Mouse (Mus musculus) C2C12 (cell line): ENCODE data around the gene Otud1. TPM values are rescaled to one million over a fixed set of nuclear protein-coding genes. Genes with fewer than 3 reads are reported as not detected.

Source experiments
- H3K27me3 ChIP-seq: one replicate; pipeline ENCODE4 v1.6.1; 2011; ENCODE audit not compliant: control insufficient read depth, insufficient read depth, insufficient read length
- H3K36me3 ChIP-seq: one replicate; pipeline ENCODE4 v1.6.1; 2011; ENCODE audit not compliant: control insufficient read depth, insufficient read depth
- H3K4me3 ChIP-seq: one replicate; pipeline ENCODE4 v1.5.1; 2011; ENCODE audit warnings: mild to moderate bottlenecking, control low read depth; ENCODE audit not compliant: poor library complexity, insufficient read depth, severe bottlenecking
- H3K79me2 ChIP-seq: one replicate; pipeline ENCODE4 v1.6.1; 2011; ENCODE audit not compliant: control insufficient read depth, insufficient read depth
- H3K79me3 ChIP-seq: one replicate; pipeline ENCODE4 v1.6.1; 2011; ENCODE audit warnings: low read depth, control low read depth
- H3ac ChIP-seq: one replicate; pipeline ENCODE3; 2011; ENCODE audit warnings: low read depth; ENCODE audit not compliant: control insufficient read depth, insufficient read length
- CEBPB ChIP-seq: IDR thresholded peaks from one replicate; pipeline ENCODE4 v1.6.1; 2011; ENCODE audit warnings: low read depth, mild to moderate bottlenecking, control low read depth, moderate library complexity
- CTCF ChIP-seq: IDR thresholded peaks from one replicate; pipeline ENCODE4 v1.5.1; 2011; ENCODE audit not compliant: control insufficient read depth, insufficient read depth, insufficient read length
- FOSL1 ChIP-seq: IDR thresholded peaks from one replicate; pipeline ENCODE4 v1.8.0; 2011; ENCODE audit warnings: mild to moderate bottlenecking, low read length; ENCODE audit not compliant: poor library complexity, insufficient read depth, severe bottlenecking
- MAX ChIP-seq: IDR thresholded peaks from one replicate; pipeline ENCODE4 v1.6.1; 2011; ENCODE audit warnings: mild to moderate bottlenecking, control low read depth
- MYOD1 ChIP-seq: IDR thresholded peaks from one replicate; pipeline ENCODE4 v1.6.1; 2011; ENCODE audit warnings: low read depth; ENCODE audit not compliant: control insufficient read depth, insufficient read length
- MYOG ChIP-seq: IDR thresholded peaks from one replicate; pipeline ENCODE4 v1.6.1; 2011; ENCODE audit not compliant: control insufficient read depth, insufficient read length; ENCODE audit errors: extremely low read depth
- USF1 ChIP-seq: IDR thresholded peaks from one replicate; pipeline ENCODE4 v1.6.1; 2011; ENCODE audit warnings: low read depth, mild to moderate bottlenecking, control low read depth, moderate library complexity
- polyA plus RNA-seq: library from polyadenylated mRNA; unstranded; fragments of >200 nt; fragmentation: generic; extraction: Trizol; gene quantifications from one replicate; pipeline ENCODE4 v1.2.1, GENCODE M21; 2012; ENCODE audit warnings: missing spikeins

The Otud1 gene
- polyA plus RNA-seq, 1 experiment: 1.6 TPM

DNA sequence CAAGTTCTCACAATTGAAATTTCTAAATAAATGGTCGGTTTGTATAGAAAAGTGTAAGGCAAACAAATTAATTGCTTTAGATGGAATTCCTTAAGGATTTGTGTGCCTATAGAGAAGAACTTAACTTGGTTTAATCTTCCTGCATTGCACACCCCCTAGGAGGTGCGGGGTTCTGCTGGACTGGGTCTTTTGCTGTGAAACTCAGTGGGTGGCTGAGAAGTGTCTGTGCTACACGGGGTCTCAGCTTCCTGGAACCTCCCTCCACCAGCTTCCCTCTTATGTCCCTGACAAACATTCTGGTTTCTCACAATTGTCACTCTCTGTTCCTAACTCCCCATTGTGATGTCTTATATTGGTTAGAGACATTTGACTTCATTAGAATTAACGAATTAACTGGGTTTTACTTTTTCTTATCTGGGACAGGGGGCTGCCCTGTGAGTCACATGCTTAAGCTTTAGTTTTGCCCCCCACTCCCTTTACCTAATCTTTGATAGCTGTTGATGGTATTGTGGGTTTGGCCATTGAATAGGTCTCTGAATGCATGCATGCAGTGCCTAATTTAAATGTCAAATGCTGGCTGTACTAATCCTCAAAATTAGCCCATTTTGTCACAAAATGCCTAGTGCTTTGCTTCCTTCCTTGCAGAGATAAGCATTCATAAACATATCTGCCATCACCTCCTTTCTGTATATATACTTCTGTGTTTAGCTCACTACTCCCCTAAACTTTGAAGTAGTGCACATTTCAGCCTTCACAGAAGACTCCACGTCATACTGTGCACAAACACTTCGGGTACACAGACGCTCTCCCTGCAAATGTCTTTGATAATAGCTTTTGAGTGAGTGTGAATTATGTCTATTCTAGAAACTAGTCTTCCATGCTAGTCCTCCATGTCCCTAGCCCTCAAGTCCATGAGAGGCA, 7.3 kb downstream of the Otud1 start:
- TF ChIP-seq MAX (no peak), CEBPB (no peak), CTCF (no peak), FOSL1 (no peak), MYOG (no peak), MYOD1 (no peak), USF1 (no peak)
- Histone ChIP-seq H3K4me3 (no peak overlapping the region), H3K79me3 (peaks cover 1% of the 10 kb centered on the region), H3K36me3 (no peaks in the 10 kb centered on the region), H3ac (no peak overlapping the region), H3K79me2 (peaks cover 12% of the 10 kb centered on the region), H3K27me3 (no peaks in the 10 kb centered on the region)

DNA sequence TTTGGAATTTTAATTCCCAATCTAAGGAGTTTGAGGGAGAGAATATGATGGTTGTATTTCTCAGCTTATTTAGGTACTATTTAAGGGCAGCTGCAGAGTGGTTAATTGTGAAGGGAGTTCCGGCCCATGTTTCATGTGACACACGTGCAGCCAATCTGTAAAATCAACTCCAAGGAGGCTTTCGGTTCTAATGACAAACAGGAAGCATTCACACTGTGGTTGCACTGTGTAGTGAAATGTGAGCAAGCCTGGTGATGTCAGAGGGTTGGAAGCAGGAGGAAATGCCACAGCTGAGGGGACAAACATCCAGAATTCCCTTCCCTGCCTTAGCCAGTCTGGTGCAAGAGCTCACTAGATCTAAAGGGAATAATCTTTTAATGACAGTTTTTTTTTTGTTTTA, 8.3 kb downstream of the Otud1 start:
- Histone ChIP-seq H3K36me3 (no peaks in the 10 kb centered on the region), H3K27me3 (no peaks in the 10 kb centered on the region), H3K79me2 (peaks cover 2% of the 10 kb centered on the region), H3ac (no peak overlapping the region), H3K4me3 (no peak overlapping the region), H3K79me3 (no peaks in the 10 kb centered on the region)
- TF ChIP-seq FOSL1 (no peak), USF1 (peak; percentile 47), CEBPB (peak; percentile 24), CTCF (no peak), MYOG (no peak), MAX (peak; percentile 62), MYOD1 (no peak)

DNA sequence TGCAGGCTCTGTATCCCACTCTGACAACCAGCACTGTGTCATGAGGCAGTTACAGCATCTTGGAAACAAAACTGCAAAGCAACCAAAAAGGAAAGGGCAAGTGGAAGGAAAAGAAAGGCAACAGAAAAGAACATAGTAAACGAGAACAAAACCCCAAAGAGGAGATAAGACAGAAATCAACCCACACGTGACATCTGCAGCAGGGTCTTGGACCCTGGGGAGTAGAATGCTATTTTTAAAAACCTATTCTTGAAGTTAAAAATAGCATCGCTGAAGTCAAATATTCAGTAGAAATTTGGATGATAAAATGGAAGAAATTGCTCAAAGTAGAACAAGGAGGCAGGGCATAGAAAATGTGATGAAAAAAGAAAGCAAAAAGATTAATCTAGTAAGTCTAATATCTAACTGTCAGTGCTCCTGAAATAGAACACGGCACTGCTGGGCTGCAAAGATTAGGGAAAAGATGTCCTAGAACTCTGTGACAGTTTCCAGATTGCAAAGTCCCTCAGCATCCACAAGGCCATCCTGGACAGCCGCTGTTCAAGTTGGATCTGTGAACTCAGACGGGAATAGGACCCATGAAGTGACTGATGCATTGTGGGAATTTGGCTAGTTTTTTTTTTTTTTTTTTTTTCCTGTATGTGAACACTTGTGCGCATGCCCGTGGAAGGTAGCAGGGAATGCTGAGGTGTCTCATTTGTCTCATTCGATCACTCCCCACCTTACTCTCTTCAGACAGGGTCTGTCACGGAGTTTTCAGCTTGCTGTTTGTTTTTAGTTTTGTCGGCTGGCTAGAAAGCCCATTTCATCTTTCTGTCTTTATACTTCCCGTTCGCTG, 13.5 kb downstream of the Otud1 start:
- TF ChIP-seq FOSL1 (no peak), MYOG (no peak)
- Histone ChIP-seq H3K27me3 (no peaks in the 10 kb centered on the region), H3K36me3 (no peaks in the 10 kb centered on the region), H3ac (no peak overlapping the region), H3K4me3 (no peak overlapping the region), H3K79me3 (no peaks in the 10 kb centered on the region), H3K79me2 (no peaks in the 10 kb centered on the region)

DNA sequence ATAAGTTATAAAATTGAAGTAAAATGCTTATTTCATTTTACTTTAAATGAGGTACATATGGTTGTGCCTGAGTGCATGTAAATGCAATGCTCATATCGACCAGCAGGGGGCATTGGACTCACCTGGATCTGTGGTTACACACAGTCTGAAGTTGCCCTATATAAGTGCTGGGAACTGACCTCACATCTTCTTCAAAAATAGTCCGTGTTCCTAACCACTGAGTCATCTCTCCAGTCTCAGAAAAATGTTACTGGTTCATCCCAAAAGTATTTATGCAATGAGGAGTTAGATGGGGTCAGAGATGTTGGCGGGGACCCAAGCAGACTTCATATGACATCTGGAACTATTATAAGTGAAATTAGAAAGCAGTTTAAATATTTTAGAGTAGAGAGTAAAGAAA, 25.4 kb downstream of the Otud1 start:
- TF ChIP-seq CTCF (peak; percentile 7), CEBPB (no peak), USF1 (no peak), MAX (no peak), FOSL1 (peak; percentile 22), MYOD1 (no peak), MYOG (no peak)
- no peak overlapping the region for H3K4me3 ChIP-seq

DNA sequence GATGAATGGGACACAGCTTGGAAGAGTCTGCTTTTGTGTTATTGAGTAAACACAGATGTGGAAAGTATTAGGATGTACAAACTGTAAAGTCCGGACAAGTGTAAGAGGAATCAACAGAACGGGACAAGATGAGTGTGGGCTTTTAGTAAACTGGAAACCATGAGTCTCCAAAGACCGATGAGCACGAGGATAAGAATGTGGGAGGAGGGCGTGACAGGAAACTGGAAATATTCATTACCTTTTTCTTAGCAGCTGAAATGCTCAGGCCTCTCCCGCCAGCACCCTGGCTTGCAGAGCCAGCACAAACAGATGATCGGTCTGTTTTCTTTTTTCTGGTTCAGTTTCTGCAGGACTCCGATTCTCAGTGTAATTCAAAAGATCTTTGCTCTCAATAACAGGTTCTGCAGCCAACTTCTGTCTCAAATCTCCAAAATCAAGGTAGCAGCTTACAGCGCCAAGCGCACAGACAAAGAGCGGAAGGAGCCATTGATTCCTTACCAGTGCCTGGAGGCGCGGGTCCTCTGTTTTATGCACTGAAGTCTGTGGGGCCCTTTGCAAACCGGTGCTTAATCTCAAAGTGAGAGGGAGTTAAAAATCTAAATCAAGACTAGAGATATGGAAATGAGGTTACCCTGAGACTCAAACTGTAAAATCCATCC, 28.1 kb downstream of the Otud1 start:
- Histone ChIP-seq H3K36me3 (no peaks in the 10 kb centered on the region), H3K4me3 (no peak overlapping the region), H3K79me3 (no peaks in the 10 kb centered on the region), H3ac (no peak overlapping the region), H3K27me3 (no peaks in the 10 kb centered on the region), H3K79me2 (no peaks in the 10 kb centered on the region)
- TF ChIP-seq USF1: no peak
- no peak for TF ChIP-seq MYOD1
- no peak for TF ChIP-seq MYOG
- TF ChIP-seq CTCF: no peak
- no peak for TF ChIP-seq MAX
- TF ChIP-seq CEBPB: no peak
- TF ChIP-seq FOSL1: no peak

More for the DNA sequence above, 25.4 kb downstream of the Otud1 start:
- Histone ChIP-seq H3K36me3 (no peaks in the 10 kb centered on the region), H3K79me3 (no peaks in the 10 kb centered on the region), H3ac (no peak overlapping the region), H3K27me3 (no peaks in the 10 kb centered on the region), H3K79me2 (no peaks in the 10 kb centered on the region)
